Mouse (Mus musculus) kidney, adult 2 months (tissue): ENCODE measurements around the gene Styxl1. TPM values are rescaled to one million over a fixed set of nuclear protein-coding genes. Genes with fewer than 3 reads are reported as not detected.
A peak's percentile ranks its signal among the peaks of the same experiment; 100 is the strongest.

Source experiments
- DNase-seq: peaks from one replicate; pipeline ENCODE4 v3.0.0; 2021
- H3K27ac ChIP-seq: fragments of 200-500 bp; 2 replicates; pipeline ENCODE4 v1.5.1; 2012; ENCODE audit warnings: low read depth, low read length, control low read depth, inconsistent platforms; ENCODE audit not compliant: insufficient read depth
- H3K27me3 ChIP-seq: fragments of 200-500 bp; replicated peaks from 2 replicates; pipeline ENCODE4 v1.6.1; 2012; ENCODE audit warnings: mild to moderate bottlenecking, moderate library complexity, low read length, inconsistent platforms; ENCODE audit not compliant: control insufficient read depth, insufficient read depth
- H3K36me3 ChIP-seq: fragments of 200-500 bp; 2 replicates; pipeline ENCODE4 v1.6.1; 2012; ENCODE audit warnings: mild to moderate bottlenecking, moderate library complexity, low read length, inconsistent platforms; ENCODE audit not compliant: control insufficient read depth, insufficient read depth
- H3K4me1 ChIP-seq: fragments of 200-500 bp; 2 replicates; pipeline ENCODE4 v1.6.1; 2011; ENCODE audit warnings: low read length; ENCODE audit not compliant: control insufficient read depth, insufficient read depth
- H3K4me3 ChIP-seq: fragments of 200-500 bp; 2 replicates; pipeline ENCODE4 v1.5.1; 2011; ENCODE audit warnings: mild to moderate bottlenecking, low read depth, low read length, control low read depth; ENCODE audit not compliant: insufficient read depth
- CTCF ChIP-seq: fragments of 200-500 bp; conservative IDR thresholded peaks from 2 replicates; pipeline ENCODE4 v1.5.1; 2011; ENCODE audit warnings: low read depth, mild to moderate bottlenecking, control low read depth, low read length, moderate library complexity, mixed read lengths; ENCODE audit not compliant: insufficient read depth, insufficient read length
- POLR2A ChIP-seq: fragments of 200-500 bp; IDR thresholded peaks from one replicate; pipeline ENCODE4 v1.6.1; 2011; ENCODE audit warnings: low read depth, low read length, control low read depth
- WGBS: fragments of 180-500 bp; shearing (Covaris S2); methylation state at CpG from one replicate; pipeline ENCODE4 v1.1.7; 2018; 5-methylcytosine and 5-hydroxymethylcytosine counted together
- polyA plus RNA-seq: library from polyadenylated mRNA; depleted of rRNA; stranded (reverse); fragments of >200 nt; gene quantifications from 2 replicates; pipeline ENCODE4 v1.2.3, GENCODE M21; 2012

Gene Styxl1
- polyA plus RNA-seq, 1 experiment, result 0.67 TPM

DNA sequence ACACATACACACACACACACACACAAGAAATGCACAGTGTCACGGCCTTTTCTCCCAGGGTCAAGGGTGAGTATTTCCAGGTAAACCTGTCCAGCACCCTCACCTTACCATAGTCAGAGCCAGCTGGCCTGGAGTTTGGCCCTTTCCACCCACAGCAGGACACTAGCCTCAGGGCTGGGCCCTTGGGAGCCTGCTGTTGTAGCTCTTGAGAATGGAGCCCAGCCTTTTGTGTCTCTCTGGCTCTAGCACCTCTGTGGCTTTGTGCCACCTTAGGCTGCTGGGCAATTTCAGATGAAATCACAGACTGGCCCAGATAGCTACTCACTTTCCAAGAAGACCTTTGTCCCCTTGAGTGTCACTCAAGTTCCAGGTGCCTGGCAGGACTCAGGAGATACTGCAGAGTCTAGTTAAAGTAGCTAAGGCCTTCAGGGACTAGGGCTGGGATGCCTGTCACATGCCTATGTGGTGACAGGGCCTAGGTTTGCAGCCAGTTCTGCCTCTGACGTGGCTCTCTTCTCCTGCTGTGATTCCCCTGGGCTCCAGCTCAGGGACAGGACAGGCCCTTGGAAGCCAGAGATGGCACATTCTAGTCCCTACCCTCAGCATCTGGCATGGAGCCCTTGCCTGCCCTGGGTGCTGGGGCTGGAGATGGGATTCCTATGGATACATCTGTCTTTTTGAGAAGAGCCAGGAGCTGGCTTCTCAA is 51.4 kb downstream of the Styxl1 start:
- WGBS, result 61% methylated on average over 2 of the region's 2 CpGs
- TF ChIP-seq CTCF (no peak), POLR2A (no peak)
- Histone ChIP-seq H3K27me3 (no peaks in the 10 kb centered on the region), H3K27ac (0 out of 2 replicates have a peak overlapping the region, but pooled peaks have one; percentile 9), H3K4me1 (peaks cover 26% of the 10 kb centered on the region), H3K36me3 (peaks cover 8% of the 10 kb centered on the region), H3K4me3 (no peak overlapping the region)
- DNase-seq, result peak; percentile 77

DNA sequence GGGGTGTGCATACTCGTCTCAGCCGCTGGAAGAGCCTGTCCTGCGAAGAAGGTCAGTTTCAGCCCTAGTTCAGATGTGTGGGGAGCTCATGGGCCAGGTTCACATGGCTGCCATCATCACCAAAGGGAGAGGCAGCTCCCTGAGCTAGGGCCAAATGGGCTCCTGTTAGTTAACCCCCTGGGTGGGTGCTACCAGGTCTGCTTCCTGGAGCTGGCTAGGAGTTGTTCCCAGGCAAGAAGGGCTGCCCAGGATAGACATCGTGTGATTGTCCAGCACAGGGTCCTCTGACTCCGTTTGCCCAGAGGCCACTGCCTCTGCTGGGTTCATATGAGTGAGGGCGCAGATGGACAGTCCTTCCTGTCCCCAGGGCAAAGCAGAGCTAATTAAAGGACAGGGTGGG is 52.2 kb downstream of the Styxl1 start:
- Histone ChIP-seq H3K4me1 (peaks cover 26% of the 10 kb centered on the region), H3K27ac (no peak overlapping the region), H3K4me3 (no peak overlapping the region), H3K36me3 (peaks cover 5% of the 10 kb centered on the region), H3K27me3 (no peaks in the 10 kb centered on the region)
- no peak for DNase-seq
- WGBS, result 60% methylated on average over 6 of the region's 6 CpGs
- TF ChIP-seq CTCF (no peak), POLR2A (no peak)

DNA sequence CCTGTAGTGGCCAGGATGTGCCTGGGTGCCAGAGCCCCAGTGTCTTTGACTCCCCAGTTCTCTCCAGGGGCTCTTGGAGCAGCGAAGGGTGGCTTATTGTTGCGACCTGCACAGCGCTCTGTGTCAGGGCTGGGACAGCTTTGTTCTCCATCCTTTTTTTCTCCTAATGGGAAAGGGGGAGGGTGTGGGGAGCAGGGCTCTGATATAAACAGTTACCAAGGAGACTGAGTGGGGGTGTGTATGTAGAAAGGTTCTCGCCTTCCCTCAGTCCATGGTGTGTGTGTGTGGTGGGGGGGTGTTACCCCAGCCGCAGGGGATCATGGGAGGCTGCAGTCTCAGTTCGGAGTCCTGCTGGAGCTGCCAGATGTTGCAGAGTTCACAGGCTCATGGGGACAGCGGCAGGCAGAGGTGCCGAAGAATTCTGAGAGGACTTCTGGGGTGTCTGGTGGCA is 52.8 kb downstream of the Styxl1 start:
- Histone ChIP-seq H3K4me3 (no peak overlapping the region), H3K27ac (no peak overlapping the region), H3K36me3 (peaks cover 3% of the 10 kb centered on the region; the same call in 1 of the 2 replicates), H3K27me3 (no peaks in the 10 kb centered on the region), H3K4me1 (peaks cover 27% of the 10 kb centered on the region)
- TF ChIP-seq CTCF (no peak), POLR2A (no peak)
- 48% methylated on average over 8 of the region's 8 CpGs for WGBS
- DNase-seq, result peak; percentile 48

DNA sequence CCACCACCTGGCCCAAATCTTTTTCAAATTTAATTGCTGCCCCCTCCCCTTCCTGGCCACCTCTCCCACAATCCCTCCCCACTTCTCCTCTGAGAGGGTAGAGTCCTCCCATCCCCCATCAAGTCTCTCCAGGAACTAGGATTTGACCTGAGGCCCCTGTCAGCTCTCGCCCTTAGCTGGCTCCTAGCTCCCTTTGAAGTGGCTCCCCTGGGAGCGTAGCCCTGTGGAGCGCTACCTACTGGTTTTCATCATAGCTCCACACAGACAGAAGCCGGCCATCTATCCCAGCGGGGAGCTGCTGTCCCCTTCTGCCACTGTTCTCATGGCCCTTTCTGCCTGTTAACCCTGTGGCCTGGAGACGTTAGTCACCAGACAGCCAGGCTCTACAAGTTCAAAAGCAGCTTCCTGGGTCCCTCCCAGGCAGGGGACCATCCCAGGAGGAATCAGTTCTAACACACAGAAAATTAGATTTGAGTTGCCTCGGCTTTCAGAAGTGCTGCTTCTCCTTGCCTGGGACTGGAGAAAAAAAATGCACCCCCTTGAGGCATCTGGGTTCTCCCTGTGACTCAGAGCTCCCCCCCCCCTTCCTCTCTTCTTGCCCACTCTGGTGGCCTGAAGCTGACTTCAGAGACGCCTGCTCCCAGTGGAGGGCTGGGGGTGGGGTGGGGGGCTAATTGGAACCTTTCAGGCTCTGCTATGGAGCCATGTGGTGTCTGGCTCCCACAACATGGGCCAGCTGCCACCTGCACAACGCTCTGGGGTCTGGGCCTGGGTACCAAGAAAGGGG is 53.5 kb downstream of the Styxl1 start:
- Histone ChIP-seq H3K27me3 (no peaks in the 10 kb centered on the region), H3K27ac (no peak overlapping the region), H3K4me1 (peaks cover 31% of the 10 kb centered on the region), H3K36me3 (peaks cover under 1% of the 10 kb centered on the region; the same call in 1 of the 2 replicates), H3K4me3 (no peak overlapping the region)
- DNase-seq, result no peak
- 41% methylated on average over 9 of the region's 9 CpGs for WGBS
- no peak for TF ChIP-seq POLR2A
- no peak for TF ChIP-seq CTCF

DNA sequence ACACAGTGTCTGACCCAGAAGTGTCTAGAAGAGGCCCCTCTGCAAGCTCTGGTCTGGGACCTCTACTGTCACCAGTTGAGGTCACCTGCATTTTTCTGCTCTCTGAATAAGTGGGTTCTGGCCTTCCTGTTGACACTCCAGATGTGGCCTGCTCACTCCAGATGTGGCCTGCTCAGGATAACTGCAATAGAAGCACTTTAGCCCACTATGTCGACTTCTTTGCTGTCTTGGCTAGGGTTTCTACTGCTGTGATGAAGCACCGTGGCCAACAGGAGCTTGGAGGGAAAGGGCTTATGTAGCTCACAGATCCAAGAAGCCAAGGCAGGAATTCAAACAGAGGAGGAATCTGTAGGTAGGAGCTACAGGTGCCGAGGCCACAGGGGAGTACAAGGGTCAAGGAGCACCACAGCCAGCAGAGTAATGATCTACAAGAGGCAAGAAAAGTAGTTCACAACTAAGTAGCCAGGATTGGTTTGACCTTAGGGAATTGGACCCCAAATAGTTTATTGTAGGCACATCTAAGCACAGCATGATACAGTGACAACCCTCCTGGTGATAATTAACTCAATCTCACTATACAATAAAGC is 54.9 kb downstream of the Styxl1 start:
- DNase-seq, result peak; percentile 78
- 34% methylated on average over 3 of the region's 3 CpGs for whole genome bisulfite sequencing
- TF ChIP-seq POLR2A (no peak), CTCF (no peak)
- Histone ChIP-seq H3K4me1 (peaks cover 38% of the 10 kb centered on the region), H3K4me3 (no peak overlapping the region), H3K36me3 (no peaks in the 10 kb centered on the region), H3K27me3 (no peaks in the 10 kb centered on the region), H3K27ac (no peak overlapping the region)

GRCm38 (mm10) chr5:135722121-135722520 is 56.1 kb downstream of the Styxl1 start:
- Histone ChIP-seq H3K4me3 (no peak overlapping the region), H3K36me3 (no peaks in the 10 kb centered on the region), H3K4me1 (peaks cover 38% of the 10 kb centered on the region), H3K27me3 (no peaks in the 10 kb centered on the region), H3K27ac (no peak overlapping the region)
- TF ChIP-seq POLR2A (no peak), CTCF (no peak)
- DNase-seq, result peak; percentile 63
- WGBS, result 52% methylated on average over 11 of the region's 11 CpGs

- Histone ChIP-seq H3K4me3 (no peak overlapping the region), H3K4me1 (peaks cover 33% of the 10 kb centered on the region), H3K27ac (no peak overlapping the region), H3K27me3 (no peaks in the 10 kb centered on the region), H3K36me3 (no peaks in the 10 kb centered on the region)
- DNase-seq, result no peak
- WGBS, result 91% methylated on average over 8 of the region's 8 CpGs
- TF ChIP-seq CTCF, result no peak
- no peak for TF ChIP-seq POLR2A
Observed at GRCm38 (mm10) chr5:135721076-135721475, 57.1 kb downstream of the Styxl1 start.
